Mouse (Mus musculus): ENCODE results near the gene Appl1. TPM values are rescaled to one million over a fixed set of nuclear protein-coding genes. Genes with fewer than 3 reads are reported as not detected.

The Appl1 gene
- polyA plus RNA-seq (2012) = 0.01 TPM in 2 replicates

DNA sequence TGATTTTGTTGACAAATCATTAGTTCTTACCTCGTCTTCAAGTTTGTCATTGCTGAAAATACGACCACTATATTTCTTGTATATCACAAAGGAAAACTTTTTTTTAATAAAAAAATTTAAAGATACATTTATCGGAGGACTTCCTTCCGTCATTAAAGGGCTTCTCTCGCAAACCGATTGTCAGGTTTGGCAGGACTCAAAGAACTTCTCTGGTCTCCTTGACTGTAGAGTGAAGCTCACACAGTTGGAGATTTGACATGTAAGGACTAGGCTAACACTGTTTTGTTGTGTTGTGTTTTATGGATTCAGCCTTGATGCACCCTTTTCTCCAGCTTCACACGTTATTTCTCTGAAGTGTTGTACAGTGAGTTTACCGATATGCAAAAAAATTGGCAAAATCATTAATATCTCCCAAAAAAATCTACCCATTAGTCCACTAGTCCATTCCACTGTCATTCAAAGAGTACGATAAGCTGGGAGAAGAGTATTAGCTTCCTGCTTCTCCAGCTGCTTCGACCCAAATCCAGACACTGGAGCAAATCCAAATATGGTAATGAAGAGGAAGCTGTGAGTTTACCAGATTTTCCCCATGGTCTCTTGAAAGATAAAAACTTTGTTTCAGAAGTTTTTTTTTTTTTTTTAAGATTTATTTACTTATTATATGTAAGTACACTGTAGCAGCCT lies at the start of gene Appl1:
Gene Appl1, minus strand, starts transcription at position 127 of the 684 bp plus-strand sequence.
- TF ChIP-seq TAL1 (IDR thresholded peaks at IDR 0.05; ENCODE audit: low read length) (no peak), GATA1 (IDR thresholded peaks at IDR 0.05; ENCODE audit: low read length) (no peak)
- H3K36me3 ChIP-seq (ENCODE audit: control insufficient read depth) = no peaks in the 10 kb centered on the region
- H3K9me3 ChIP-seq (ENCODE audit: control insufficient read depth, low read length) = no peaks in the 10 kb centered on the region
- peaks cover 19% of the 10 kb centered on the region for H3K4me1 ChIP-seq (ENCODE audit: control insufficient read depth)
- H3K4me3 ChIP-seq (replicated peaks) = peak within 1 kb of the TSS; percentile 80
- H3K27me3 ChIP-seq (ENCODE audit: control insufficient read depth) = peaks cover 46% of the 10 kb centered on the region

DNA sequence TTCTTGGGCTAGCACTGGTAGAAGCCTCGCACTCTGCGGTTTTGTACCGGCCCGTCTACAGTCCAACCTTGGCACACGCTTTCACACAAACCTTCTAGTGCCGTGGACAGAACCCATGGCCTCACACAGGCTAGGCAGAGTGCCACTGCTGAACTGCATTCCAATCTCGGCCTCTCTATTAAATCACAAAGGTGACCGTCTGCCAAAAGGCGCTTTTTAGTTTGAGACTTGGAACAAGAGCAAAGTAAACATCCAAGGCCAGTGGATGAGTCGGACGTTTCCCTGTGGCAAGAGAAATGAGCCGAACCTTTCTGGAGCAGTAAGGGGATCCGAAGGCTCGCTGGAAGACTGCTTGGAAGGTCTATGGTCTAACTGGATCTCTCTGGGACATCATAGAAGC lies 48.8 kb upstream of the Appl1 start:
- Histone ChIP-seq H3K9me3 (ENCODE audit: control insufficient read depth, low read length) (no peaks in the 10 kb centered on the region), H3K4me3 (replicated peaks) (no peak overlapping the region), H3K36me3 (ENCODE audit: control insufficient read depth) (no peaks in the 10 kb centered on the region), H3K27me3 (ENCODE audit: control insufficient read depth) (no peaks in the 10 kb centered on the region), H3K4me1 (ENCODE audit: control insufficient read depth) (no peaks in the 10 kb centered on the region)
- no peak for TF ChIP-seq TAL1 (IDR thresholded peaks at IDR 0.05; ENCODE audit: low read length)
- TF ChIP-seq GATA1 (IDR thresholded peaks at IDR 0.05; ENCODE audit: low read length) = no peak

DNA sequence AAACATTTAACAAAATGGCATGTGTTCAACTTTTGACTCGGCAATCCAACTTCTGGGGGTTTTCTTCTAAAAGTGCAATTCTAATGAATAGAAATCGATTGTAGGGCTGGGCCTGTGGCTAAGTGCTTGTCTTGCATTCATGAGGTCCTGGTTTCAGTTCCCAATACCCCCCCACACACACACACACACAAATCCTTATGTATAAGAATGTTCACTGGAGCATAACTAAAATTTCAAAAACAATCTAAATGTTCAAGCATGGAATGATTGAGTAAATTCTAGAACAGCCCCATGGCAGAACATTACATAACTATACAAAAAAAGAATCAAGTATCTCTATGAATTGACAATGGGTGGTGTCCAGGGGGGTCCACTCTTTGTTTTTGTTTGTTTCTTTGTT lies 46.9 kb upstream of the Appl1 start:
- Histone ChIP-seq H3K4me1 (ENCODE audit: control insufficient read depth) (no peaks in the 10 kb centered on the region), H3K4me3 (replicated peaks) (no peak overlapping the region), H3K27me3 (ENCODE audit: control insufficient read depth) (no peaks in the 10 kb centered on the region), H3K9me3 (ENCODE audit: control insufficient read depth, low read length) (no peaks in the 10 kb centered on the region), H3K36me3 (ENCODE audit: control insufficient read depth) (no peaks in the 10 kb centered on the region)
- TF ChIP-seq TAL1 (IDR thresholded peaks at IDR 0.05; ENCODE audit: low read length) (no peak), GATA1 (IDR thresholded peaks at IDR 0.05; ENCODE audit: low read length) (no peak)

DNA sequence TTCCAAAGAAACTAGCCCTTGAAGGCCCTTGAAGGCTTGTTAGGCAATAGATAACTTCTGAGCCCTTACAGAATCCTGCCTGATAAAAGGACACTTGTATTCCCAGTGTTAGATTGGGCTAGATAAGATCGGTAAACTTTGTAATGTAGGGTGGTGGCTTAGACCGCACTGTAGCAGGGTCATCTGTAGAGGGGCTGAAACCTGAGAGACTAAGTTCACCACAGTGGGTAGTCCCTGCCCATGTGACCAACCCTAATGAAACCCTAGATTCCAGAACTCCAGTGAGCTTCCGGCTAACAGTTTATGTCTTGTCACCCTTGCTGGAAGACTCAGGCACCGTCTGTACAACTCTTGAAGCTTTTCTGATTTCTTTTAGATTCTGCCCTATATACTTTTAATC lies 42.6 kb upstream of the Appl1 start:
- no peaks in the 10 kb centered on the region for H3K9me3 ChIP-seq (ENCODE audit: control insufficient read depth, low read length)
- no peak overlapping the region for H3K4me3 ChIP-seq (replicated peaks)
- no peaks in the 10 kb centered on the region for H3K4me1 ChIP-seq (ENCODE audit: control insufficient read depth)
- no peaks in the 10 kb centered on the region for H3K27me3 ChIP-seq (ENCODE audit: control insufficient read depth)
- no peak for TF ChIP-seq GATA1 (IDR thresholded peaks at IDR 0.05; ENCODE audit: low read length)
- no peak for TF ChIP-seq TAL1 (IDR thresholded peaks at IDR 0.05; ENCODE audit: low read length)
- no peaks in the 10 kb centered on the region for H3K36me3 ChIP-seq (ENCODE audit: control insufficient read depth)

DNA sequence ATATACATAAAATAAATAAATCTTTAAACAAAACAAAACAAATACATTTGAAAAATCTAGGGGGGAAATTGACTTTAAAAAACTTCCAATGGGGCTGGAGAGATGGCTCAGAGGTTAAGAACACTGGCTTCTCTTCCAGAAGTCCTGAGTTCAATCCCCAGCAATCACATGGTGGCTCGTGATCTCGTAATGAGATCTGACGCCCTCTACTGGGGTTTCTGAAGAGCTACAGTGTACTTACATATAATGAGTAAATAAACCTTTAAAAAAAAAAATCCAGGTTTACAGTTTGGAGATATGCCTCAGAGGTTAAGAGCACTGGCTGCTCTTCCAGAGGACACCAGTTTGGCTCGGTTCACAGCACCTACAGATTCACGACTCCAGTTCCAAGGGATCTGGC lies 40.5 kb upstream of the Appl1 start:
- no peak overlapping the region for H3K4me3 ChIP-seq (replicated peaks)
- H3K36me3 ChIP-seq (ENCODE audit: control insufficient read depth) = no peaks in the 10 kb centered on the region
- TF ChIP-seq GATA1 (IDR thresholded peaks at IDR 0.05; ENCODE audit: low read length) (no peak), TAL1 (IDR thresholded peaks at IDR 0.05; ENCODE audit: low read length) (no peak)

DNA sequence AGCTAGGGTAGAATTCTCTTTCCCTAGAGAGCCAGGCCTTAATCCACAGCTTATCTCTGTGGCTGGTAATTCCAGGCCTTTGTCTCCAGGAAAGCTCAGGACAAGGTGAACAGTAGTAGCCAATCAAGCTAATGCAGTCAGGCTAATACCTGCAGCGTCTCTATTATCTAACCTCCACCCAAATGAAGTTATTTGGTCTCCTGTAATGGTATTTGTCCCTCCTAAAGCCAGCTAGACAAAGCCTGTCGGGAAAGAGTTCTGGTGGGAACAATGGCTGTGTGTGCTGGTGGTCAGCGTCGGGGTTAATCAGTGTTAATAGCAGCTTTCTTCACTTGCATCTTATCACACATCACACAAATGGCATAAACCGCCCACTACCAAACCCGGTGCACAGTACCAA lies 34.9 kb upstream of the Appl1 start:
- TF ChIP-seq GATA1 (IDR thresholded peaks at IDR 0.05; ENCODE audit: low read length) = no peak
- no peak for TF ChIP-seq TAL1 (IDR thresholded peaks at IDR 0.05; ENCODE audit: low read length)
- H3K27me3 ChIP-seq (ENCODE audit: control insufficient read depth) = no peaks in the 10 kb centered on the region
- peaks cover 6% of the 10 kb centered on the region for H3K4me1 ChIP-seq (ENCODE audit: control insufficient read depth)
- H3K4me3 ChIP-seq (replicated peaks) = no peak overlapping the region
- no peaks in the 10 kb centered on the region for H3K9me3 ChIP-seq (ENCODE audit: control insufficient read depth, low read length)
- no peaks in the 10 kb centered on the region; the same call in 1 of the 2 replicates for H3K36me3 ChIP-seq (ENCODE audit: control insufficient read depth)

More for the DNA sequence above, 40.5 kb upstream of the Appl1 start:
- Histone ChIP-seq H3K9me3 (ENCODE audit: control insufficient read depth, low read length) (no peaks in the 10 kb centered on the region), H3K27me3 (ENCODE audit: control insufficient read depth) (no peaks in the 10 kb centered on the region), H3K4me1 (ENCODE audit: control insufficient read depth) (no peaks in the 10 kb centered on the region)

DNA sequence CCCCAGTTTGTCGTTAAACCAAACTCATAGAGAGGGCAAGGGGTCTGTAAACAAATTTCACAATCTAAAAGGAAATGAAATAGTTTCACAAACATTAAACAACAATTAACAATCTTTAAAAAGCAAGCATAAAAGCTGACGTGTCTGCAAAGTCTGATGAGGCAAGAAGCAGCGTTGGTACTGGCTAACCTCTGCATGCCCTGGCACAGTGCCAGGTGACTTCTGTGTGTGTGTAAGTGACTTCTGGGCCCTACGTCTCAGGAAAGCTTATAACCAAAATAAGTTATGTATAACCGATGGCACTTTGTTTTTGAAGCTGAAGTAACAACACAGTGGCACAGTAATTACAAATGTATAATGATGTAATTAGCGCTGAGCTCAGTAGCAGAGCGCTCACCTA lies 33.9 kb upstream of the Appl1 start:
- no peak overlapping the region for H3K4me3 ChIP-seq (replicated peaks)
- H3K27me3 ChIP-seq (ENCODE audit: control insufficient read depth) = no peaks in the 10 kb centered on the region
- peaks cover 16% of the 10 kb centered on the region for H3K4me1 ChIP-seq (ENCODE audit: control insufficient read depth)
- H3K36me3 ChIP-seq (ENCODE audit: control insufficient read depth) = no peaks in the 10 kb centered on the region; the same call in 1 of the 2 replicates
- no peaks in the 10 kb centered on the region for H3K9me3 ChIP-seq (ENCODE audit: control insufficient read depth, low read length)
- TF ChIP-seq GATA1 (IDR thresholded peaks at IDR 0.05; ENCODE audit: low read length) (no peak), TAL1 (IDR thresholded peaks at IDR 0.05; ENCODE audit: low read length) (no peak)

DNA sequence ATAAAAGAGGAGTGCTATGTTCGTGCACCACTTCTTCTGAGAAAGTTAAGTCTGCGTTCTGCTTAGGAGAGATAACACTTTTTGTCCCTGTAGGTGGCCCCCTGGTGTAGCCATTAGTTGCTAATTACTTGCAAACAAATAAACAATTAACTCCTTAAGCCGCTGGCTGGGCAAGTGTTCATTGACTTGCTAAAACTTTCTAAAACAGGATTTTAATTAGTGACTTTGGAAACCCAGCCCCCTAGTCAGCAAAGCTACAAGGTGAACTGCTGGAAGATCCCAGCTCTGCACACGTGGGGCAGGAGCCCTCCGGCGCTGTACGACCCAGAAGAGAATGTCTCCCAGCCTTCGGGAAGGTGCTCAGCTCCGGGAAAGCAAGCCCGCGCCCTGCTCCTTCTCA lies 29.4 kb upstream of the Appl1 start:
- Histone ChIP-seq H3K4me1 (ENCODE audit: control insufficient read depth) (peaks cover 20% of the 10 kb centered on the region), H3K27me3 (ENCODE audit: control insufficient read depth) (no peaks in the 10 kb centered on the region), H3K4me3 (replicated peaks) (peak overlapping the region; percentile 61), H3K36me3 (ENCODE audit: control insufficient read depth) (no peaks in the 10 kb centered on the region; the same call in 1 of the 2 replicates), H3K9me3 (ENCODE audit: control insufficient read depth, low read length) (no peaks in the 10 kb centered on the region)
- TF ChIP-seq GATA1 (IDR thresholded peaks at IDR 0.05; ENCODE audit: low read length) (no peak), TAL1 (IDR thresholded peaks at IDR 0.05; ENCODE audit: low read length) (no peak)

DNA sequence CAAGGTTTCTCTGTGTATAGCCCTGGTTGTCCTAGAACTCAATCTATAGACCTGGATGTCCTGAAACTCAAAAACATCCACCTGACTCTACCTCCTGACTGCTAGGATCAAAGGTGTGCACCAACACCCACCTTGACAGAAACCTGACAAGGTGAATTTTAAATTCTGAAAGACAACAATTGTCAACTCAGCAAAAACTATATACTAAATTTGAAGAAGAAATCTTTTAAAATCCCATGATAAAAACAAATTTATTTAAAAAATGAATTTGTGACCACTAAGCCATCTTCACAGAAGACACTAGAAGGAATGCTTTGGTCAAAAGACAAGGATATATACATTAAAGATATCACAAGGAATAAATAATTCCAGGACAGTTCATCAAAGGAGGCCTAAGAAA lies 25.2 kb upstream of the Appl1 start:
- Histone ChIP-seq H3K36me3 (ENCODE audit: control insufficient read depth) (no peaks in the 10 kb centered on the region), H3K4me1 (ENCODE audit: control insufficient read depth) (peaks cover 25% of the 10 kb centered on the region), H3K27me3 (ENCODE audit: control insufficient read depth) (no peaks in the 10 kb centered on the region), H3K4me3 (replicated peaks) (no peak overlapping the region), H3K9me3 (ENCODE audit: control insufficient read depth, low read length) (no peaks in the 10 kb centered on the region)
- TF ChIP-seq TAL1 (IDR thresholded peaks at IDR 0.05; ENCODE audit: low read length) (no peak), GATA1 (IDR thresholded peaks at IDR 0.05; ENCODE audit: low read length) (no peak)

All from erythroblast, embryonic 14.5 days (primary cell).